Mouse (Mus musculus) ovary, adult 18-20 months (tissue): Measurements from ENCODE around the gene Tk1.
"Not testable (repeated sequence)": the region's sequence is repeated elsewhere in the genome, so short reads cannot be mapped to it uniquely, and the experiment has no call there.

Source experiments
- DNase-seq: peaks from one replicate; pipeline ENCODE4 v3.0.0; 2022; ENCODE audit warnings: low spot score, mixed read lengths

Gene Tk1

DNA sequence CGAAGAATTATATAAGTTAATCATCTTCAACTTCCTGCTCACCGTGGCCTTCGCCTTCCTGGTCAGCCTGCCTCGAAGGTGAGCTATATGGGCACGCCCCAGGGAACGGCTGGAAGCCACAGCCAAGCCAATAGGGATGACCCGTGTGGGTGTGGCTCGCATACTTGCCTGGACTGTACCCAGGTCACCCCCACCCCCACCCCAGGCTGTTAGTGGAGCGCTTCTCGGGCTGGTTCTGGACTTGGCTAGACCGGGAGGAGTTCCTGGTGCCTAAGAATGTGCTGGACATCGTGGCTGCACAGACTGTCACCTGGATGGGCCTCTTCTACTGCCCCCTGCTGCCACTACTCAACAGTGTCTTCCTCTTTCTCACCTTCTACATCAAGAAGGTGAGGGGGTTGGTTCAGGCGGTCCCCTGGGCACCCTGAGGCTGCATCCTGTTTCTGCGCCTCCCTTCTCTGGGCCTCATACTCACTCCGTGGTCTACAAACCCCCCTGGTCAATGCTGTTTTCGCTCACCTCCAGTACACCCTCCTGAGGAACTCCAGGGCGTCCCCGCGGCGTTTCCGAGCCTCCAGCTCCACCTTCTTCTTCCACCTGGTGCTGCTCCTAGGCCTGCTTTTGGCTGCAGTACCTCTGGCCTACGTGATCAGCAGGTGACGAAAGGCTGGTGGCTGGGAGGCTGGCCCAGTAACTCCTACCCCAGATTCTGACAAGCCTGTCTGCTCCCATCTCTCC is 35.0 kb downstream of the Tk1 start:
- DNase-seq: no peak

GRCm38 (mm10) chr11:117790286-117790685 is 35.6 kb downstream of the Tk1 start:
- no peak for DNase-seq

DNA sequence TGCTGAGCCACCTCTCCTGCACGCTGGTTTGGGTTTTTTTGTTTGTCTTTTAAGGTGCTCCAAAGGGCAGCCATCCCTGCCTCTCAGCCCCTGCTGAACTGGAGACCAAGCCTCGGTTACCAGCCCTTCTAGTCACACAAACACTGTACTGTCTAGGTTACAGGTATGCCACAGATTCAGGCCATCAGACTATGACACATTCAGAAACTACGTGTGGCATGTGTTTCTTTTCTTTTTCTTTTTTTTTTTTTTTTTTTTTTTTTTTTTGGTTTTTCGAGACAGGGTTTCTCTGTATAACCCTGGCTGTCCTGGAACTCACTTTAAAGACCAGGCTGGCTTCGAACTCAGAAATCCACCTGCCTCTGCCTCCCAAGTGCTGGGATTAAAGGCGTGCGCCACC is 37.4 kb downstream of the Tk1 start:
- DNase-seq: not testable (repeated sequence)

- DNase-seq: no peak
Measured at GRCm38 (mm10) chr11:117786294-117786693, 39.6 kb downstream of the Tk1 start.

GRCm38 (mm10) chr11:117783683-117784309 is 42.1 kb downstream of the Tk1 start:
- DNase-seq: no peak

DNA sequence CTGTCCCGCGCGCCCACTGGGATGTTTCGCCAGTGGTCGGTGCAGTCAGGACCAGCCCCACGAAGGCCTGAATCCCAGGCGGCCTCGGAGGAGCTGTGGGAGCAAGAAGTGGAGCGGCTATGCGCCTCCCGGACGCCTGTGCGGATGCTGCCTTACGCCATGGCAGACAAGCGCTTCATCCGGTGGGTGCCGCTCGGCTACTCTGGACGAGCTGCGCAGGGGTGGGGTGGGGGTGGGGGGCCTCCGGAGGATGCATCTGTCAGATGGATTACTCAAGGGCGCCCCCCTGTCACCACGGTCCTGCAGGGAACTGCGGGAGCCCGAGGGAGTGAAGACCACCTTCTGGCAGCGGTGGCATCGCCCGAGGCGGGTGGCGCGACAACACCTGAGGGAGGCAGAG is 42.8 kb downstream of the Tk1 start:
- DNase-seq: no peak

- DNase-seq: no peak
Measured at GRCm38 (mm10) chr11:117782705-117783034, 43.2 kb downstream of the Tk1 start.

DNA sequence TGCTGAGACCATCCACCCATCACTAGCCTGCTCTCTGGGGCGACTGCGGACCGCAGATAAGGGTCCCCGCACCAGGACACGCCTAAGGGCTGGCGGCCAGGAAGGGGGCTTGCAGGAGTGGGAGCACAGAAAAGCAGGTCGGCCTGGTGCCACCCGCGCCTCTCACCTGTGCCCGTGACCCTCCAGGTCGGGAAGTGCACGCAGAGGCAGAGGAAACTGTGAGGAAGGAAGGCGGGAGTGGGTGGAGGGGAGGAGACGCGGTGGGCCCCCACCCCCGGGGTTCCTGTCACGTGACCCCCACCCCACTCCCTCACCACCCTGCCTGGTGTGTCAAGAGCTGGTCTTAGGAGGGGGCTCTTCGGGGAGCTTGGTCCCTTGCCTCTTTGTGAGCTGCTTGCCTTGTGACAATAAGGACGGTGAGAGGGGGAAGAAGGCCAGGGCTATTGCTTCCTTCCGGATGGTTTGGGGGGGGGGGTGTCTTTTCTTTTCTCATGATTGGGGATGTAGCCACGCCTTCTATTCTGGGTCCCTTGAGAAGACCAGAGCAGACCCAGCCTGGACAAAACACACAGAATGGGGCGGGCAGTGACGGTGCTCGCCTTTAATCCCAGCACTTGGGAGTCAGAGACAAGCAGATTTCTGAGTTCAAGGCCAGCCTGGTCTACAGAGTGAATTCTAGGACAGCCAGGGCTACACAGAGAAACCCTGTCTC is 43.7 kb downstream of the Tk1 start, which contains the start of the genes Tmc8 and Tmc6:
TSS of gene Tmc8 (plus strand) at position 84 of the 712 bp plus-strand sequence.
TSS of gene Tmc6 (minus strand) at position 206 of the 712 bp plus-strand sequence.
- no peak for DNase-seq

GRCm38 (mm10) chr11:117781199-117781821 is 44.6 kb downstream of the Tk1 start:
- peak; percentile 63 for DNase-seq

GRCm38 (mm10) chr11:117780582-117781111 is 45.2 kb downstream of the Tk1 start:
- DNase-seq: peak; percentile 87

DNA sequence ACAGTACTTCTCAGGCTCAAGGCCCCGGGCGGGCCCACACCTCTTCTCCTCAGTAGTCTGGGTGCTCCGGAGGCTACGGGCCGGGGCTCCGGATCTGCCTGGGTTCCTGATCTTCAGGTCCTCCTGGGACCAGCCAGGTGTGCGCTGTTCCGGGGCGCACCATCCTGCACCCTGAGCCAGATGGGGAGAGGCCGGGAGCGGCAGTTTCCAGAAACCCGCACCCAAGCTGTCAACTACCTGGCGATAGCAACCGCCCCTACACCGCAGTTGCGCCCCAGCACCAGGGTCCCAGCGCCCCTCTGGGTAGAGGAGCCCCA is 45.7 kb downstream of the Tk1 start:
- DNase-seq: no peak

DNA sequence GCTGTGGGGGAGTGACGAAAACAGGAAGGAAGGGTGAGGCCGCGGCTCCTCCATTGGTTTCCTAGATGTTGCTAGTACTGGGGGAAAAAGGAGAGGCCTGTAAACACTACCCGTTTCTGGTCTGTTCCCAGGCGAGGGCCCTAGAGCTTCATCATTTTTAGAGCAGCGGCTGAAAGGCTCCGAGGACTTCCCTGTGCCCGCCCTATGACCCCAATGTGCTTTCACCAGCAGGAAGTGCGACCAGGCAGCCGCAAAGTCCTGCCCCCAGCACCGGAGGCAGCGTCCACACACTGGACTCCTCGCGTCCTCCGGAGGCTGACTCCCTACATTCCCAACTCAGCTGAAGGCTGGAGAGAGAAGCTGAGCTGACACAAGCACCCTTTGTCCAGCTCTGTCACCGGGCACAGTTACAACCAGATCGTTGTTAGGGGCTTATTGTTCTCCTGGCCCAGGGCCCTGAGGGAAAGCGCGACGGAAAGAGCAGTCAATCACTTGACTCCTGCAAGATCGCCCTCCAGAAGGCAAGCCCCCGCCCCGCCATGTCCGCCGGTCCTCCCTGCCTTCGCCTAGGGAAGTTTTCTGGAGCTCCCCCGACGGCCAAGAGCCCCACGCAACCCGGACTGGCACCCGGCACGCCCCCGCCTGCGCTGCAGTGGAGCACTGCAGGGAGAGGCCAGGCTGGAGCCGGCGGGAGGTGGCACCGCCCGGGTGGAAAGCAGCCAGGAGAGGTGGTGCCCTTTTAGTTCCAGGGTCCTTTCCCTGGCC is 46.3 kb downstream of the Tk1 start:
- peak; percentile 72 for DNase-seq

- no peak for DNase-seq
Measured at GRCm38 (mm10) chr11:117778851-117779433, 47.0 kb downstream of the Tk1 start.

DNA sequence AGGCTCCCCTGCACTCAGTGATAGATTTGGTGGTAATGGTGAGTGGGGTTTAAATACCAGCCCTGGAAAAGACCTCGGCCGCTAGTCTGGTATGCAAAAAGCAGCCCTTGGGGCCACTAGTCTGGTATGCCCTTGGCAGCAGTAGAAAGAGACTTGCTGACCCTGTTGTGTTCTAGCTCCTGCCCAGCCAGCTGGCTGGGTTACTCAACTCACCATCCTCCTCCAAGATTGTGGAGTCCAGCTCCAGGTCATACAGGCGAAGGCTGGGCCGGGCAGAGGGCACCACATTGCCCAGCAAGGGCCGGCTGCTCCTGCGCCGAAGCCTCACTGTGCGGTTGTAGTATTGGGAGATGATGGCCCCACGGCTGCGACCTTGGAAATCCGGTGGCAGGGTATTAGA is 47.9 kb downstream of the Tk1 start:
- no peak for DNase-seq

GRCm38 (mm10) chr11:117777111-117777510 is 48.8 kb downstream of the Tk1 start:
- DNase-seq: no peak

- DNase-seq: no peak
Measured at GRCm38 (mm10) chr11:117776085-117776792, 49.7 kb downstream of the Tk1 start.

DNA sequence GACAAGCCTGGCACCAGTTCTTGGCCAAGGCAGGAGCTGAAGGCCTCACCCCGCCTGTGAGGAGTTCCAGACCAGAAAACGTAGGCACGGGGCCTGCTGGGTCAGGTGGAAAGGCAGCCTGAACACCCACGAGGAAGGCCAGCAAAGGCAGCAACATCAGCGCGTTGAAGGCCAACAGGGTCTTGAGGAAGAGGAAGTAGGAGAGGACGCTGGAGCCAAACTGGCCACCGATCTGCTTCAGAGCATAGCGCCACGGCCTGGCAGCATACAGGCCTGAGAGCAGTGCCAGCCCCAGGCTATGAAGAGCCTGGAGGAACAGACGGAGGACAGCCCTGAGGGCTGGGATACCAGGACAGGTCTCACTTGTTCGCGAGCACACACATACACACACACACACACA is 50.4 kb downstream of the Tk1 start:
- DNase-seq: no peak

DNA sequence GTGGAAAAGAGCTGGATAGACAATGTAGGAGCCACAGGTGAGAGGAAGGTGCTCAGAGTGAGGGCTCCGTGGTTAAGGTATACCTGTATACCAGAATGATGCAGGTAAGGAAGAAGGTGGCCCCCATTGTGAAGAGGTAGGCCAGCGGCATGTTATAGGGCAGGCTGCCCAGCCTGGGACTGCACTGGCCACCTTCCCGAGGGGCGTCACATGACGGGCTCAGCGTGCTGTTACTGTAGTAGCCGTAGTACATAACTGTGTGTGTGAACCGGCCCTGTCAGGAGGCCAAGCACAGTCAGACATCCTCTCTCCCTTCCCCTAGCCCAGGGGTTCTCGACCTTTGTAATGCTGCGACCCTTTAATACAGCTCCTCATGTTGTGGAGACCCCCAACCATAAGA is 51.0 kb downstream of the Tk1 start:
- DNase-seq: no peak

DNA sequence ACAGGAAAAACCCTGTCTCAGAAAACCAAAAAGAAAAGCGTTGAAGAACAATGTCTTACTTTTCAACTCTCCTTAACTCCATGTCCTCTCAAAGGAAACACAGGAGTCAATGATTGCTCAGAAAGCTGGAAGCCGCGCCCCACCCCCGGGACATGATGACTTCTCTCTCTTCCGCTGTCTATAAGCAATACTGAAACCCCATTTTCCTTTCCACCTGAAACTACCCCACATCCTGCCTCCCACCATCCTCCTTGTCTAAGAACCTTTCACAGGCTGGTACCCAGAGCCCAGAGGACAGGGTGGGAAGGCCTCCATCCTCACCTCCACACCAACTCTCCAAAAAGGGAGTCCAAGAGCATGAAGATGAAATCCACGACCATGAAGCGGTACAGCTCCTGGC is 53.5 kb downstream of the Tk1 start:
- DNase-seq: no peak

DNA sequence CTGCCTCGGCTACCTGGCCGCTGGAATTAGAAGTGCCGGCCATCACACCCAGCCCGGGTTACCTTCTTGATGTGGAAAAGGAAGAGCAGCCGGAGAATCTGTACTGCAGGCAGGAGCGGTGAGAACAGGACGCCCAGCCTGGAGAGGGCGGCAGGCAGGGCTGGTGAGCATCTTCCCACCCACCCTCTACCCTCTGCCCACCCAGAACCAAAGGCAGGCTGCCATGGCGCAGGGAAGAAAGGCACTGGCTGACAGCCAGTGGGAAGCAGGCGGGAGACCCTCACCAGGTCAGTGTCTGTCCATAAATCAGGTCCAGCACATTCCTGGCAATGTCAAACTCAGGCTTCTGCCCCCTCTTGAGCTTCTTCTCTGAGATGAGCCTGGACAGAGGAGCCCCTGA is 55.5 kb downstream of the Tk1 start:
- no peak for DNase-seq

DNA sequence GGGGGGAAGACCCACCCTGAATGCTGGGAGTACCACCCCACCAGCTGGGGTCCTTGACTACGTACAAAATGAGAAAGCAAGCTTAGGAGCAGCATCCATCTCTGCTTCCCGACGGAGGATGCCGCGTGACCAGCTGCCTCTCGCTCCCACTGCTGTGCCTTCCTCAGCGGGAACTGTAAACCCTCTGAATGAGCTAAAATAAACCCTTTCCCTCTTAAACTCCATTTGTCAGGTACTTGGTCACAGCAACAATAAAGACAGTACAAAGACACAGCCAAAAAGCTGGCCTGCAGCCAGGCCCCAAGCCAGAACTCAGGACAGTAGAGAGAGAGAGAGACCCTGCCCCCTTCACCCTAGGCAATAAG is 56.2 kb downstream of the Tk1 start:
- no peak for DNase-seq
